In the genomic region with DNA sequence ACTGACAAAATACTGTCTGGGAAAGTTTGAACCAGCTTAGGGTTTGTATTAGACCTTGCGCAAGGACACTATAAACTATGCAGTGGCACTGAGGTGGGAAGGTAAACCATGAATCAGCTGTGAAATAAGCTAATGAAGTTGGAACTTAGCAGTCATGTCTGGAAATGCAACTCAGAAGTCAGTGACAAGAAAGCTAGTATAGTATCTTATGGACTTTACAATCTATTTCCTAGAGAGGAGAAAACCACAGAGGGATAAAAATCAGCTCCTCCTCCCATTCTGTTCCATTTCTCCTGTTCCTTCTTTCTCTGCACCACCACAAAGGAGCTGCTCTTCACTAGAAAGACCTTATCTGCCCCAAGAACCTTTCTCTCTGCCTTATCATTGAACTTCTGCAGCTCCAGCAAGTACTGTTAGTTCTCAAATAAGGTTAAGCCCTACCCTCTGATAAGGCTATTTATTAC, we compare ENCODE assay signal across 25 mouse cellular contexts.
DNase-seq lines count a peak whose midpoint lies in the region; ATAC-seq and TF ChIP-seq lines count a peak whose summit lies in the region.
"Had no signal": no experiment of that assay in that cellular context is flagged by ENCODE, and none has a peak within 500 bp of the region (broad histone marks: within the 10 kb centered on the region; RNA-seq: fewer than 3 reads in every experiment).

No protein-coding gene starts in this region.

- H3K27ac ChIP-seq in MEL (ENCODE audit: control insufficient read depth, low read depth, low read length) = peak overlapping the region; percentile 97
- no peak overlapping the region for H3K27ac ChIP-seq in intestine, postnatal 0 days (ENCODE audit: low read depth, low read length)
- no peak overlapping the region for H3K27ac ChIP-seq in liver, postnatal 0 days (ENCODE audit: low read depth)
- H3K27ac ChIP-seq in layer of hippocampus, adult 2 months = no peak overlapping the region
- no peak overlapping the region for H3K27ac ChIP-seq in kidney, adult 2 months (ENCODE audit: insufficient read depth, low read depth, low read length)
- H3K27ac ChIP-seq in cerebellum, adult 2 months (ENCODE audit: insufficient read depth, low read length) = no peak overlapping the region
- H3K27ac ChIP-seq: heart, embryonic 10.5 days; hindbrain, embryonic 14.5 days; midbrain, embryonic 15.5 days; neural tube, embryonic 13.5 days had no signal

- peaks cover 16% of the 10 kb centered on the region in 2 experiments for H3K4me1 ChIP-seq in MEL (ENCODE audit: control insufficient read depth in 1 of 2, insufficient read depth in 2 of 2, low read length in 2 of 2)
- 0 out of 2 replicates have a peak, but pooled peaks cover 3% of the 10 kb centered on the region for H3K4me1 ChIP-seq in intestine, postnatal 0 days (replicated peaks; ENCODE audit: control insufficient read depth, insufficient read depth, low read length)
- H3K4me1 ChIP-seq in liver, postnatal 0 days (ENCODE audit: insufficient read depth) = 0 out of 2 replicates have a peak, but pooled peaks cover 3% of the 10 kb centered on the region
- no peaks in the 10 kb centered on the region for H3K4me1 ChIP-seq in kidney, adult 2 months (ENCODE audit: control insufficient read depth, insufficient read depth, low read length)
- H3K4me1 ChIP-seq in cerebellum, adult 2 months (ENCODE audit: control insufficient read depth, insufficient read depth, low read length) = no peaks in the 10 kb centered on the region
- H3K4me1 ChIP-seq: heart, embryonic 10.5 days; midbrain, embryonic 15.5 days; neural tube, embryonic 13.5 days had no signal

- H3K27me3 ChIP-seq in MEL (ENCODE audit: control insufficient read depth in 1 of 2, insufficient read depth in 2 of 2, low read length in 2 of 2) = no peaks in the 10 kb centered on the region
- no peaks in the 10 kb centered on the region for H3K27me3 ChIP-seq in intestine, postnatal 0 days (replicated peaks; ENCODE audit: control insufficient read depth, insufficient read depth, low read length)
- H3K27me3 ChIP-seq in liver, postnatal 0 days (ENCODE audit: insufficient read depth, low read length) = no peaks in the 10 kb centered on the region
- H3K27me3 ChIP-seq in kidney, adult 2 months (replicated peaks; ENCODE audit: control insufficient read depth, insufficient read depth, low read length) = no peaks in the 10 kb centered on the region
- no peaks in the 10 kb centered on the region for H3K27me3 ChIP-seq in cerebellum, adult 2 months (ENCODE audit: control insufficient read depth, insufficient read depth, low read length)
- H3K27me3 ChIP-seq: CH12.LX; midbrain, embryonic 15.5 days; neural tube, embryonic 13.5 days had no signal

- peaks cover 0 to 22% of the 10 kb centered on the region in 2 experiments; a peak in 2 of 4 replicates for H3K36me3 ChIP-seq in MEL (ENCODE audit: control insufficient read depth in 1 of 2, insufficient read depth in 2 of 2, low read length in 2 of 2)
- H3K36me3 ChIP-seq in intestine, postnatal 0 days (ENCODE audit: control insufficient read depth, insufficient read depth) = no peaks in the 10 kb centered on the region
- no peaks in the 10 kb centered on the region for H3K36me3 ChIP-seq in liver, postnatal 0 days (replicated peaks; ENCODE audit: insufficient read depth, low read length)
- no peaks in the 10 kb centered on the region for H3K36me3 ChIP-seq in kidney, adult 2 months (ENCODE audit: control insufficient read depth, insufficient read depth, low read length)
- H3K36me3 ChIP-seq: heart, embryonic 10.5 days; midbrain, embryonic 15.5 days; neural tube, embryonic 13.5 days had no signal

- no peak for TF ChIP-seq RAD21 in MEL (IDR thresholded peaks at IDR 0.05; ENCODE audit: low read depth, low read length)

- DNase-seq in MEL (ENCODE audit: low read depth, low spot score) = peak; percentile 85
- DNase-seq in c-Kit-positive CD71-positive TER-119-positive erythroid progenitor cells, embryonic 14.5 days (ENCODE audit: low spot score) = peak; percentile 62
- DNase-seq in liver, postnatal 0 days = no peak
- no peak for DNase-seq in layer of hippocampus, adult 2 months (ENCODE audit: low spot score in 2 of 2)
- no peak for DNase-seq in kidney, adult 2 months
- DNase-seq in testis, postnatal 14 days (ENCODE audit: low spot score) = no peak
- DNase-seq in cerebellum, adult 2 months = no peak
- DNase-seq: B cell, adult 2 months; cerebellum, adult 8-10 months; cerebellum, postnatal 36 days; heart, postnatal 4 days; lung, adult 18-20 months; lung, postnatal 10 days; right cerebral cortex, adult 18-20 months; right cerebral cortex, postnatal 4 days; thymus, postnatal 14 days had no signal

- TF ChIP-seq EP300 in MEL (IDR thresholded peaks at IDR 0.05; ENCODE audit: low read depth in 1 of 2, low read length in 2 of 2) = peak; percentile 96
- TF ChIP-seq EP300 in liver, postnatal 0 days (IDR thresholded peaks at IDR 0.05; ENCODE audit: low read depth) = peak; percentile 92

- TF ChIP-seq POLR2A in MEL (IDR thresholded peaks at IDR 0.05; ENCODE audit: control insufficient read depth in 1 of 2, insufficient read depth in 1 of 2, low read depth in 1 of 2, low read length in 2 of 2, poor library complexity in 1 of 2) = no peak
- no peak for TF ChIP-seq POLR2A in kidney, adult 2 months (IDR thresholded peaks at IDR 0.05; ENCODE audit: low read depth, low read length)
- TF ChIP-seq POLR2A in cerebellum, adult 2 months (IDR thresholded peaks at IDR 0.05; ENCODE audit: borderline replicate concordance, insufficient read depth, low read length) = no peak

- peak overlapping the region; percentile 29; the same call in 1 of the 2 replicates for H3K9ac ChIP-seq in MEL (ENCODE audit: control insufficient read depth, low read depth, low read length, poor library complexity, severe bottlenecking)
- no peak overlapping the region for H3K9ac ChIP-seq in intestine, postnatal 0 days (ENCODE audit: low read depth, low read length)
- no peak overlapping the region for H3K9ac ChIP-seq in liver, postnatal 0 days (replicated peaks)
- H3K9ac ChIP-seq: hindbrain, embryonic 14.5 days; midbrain, embryonic 15.5 days; neural tube, embryonic 13.5 days had no signal

- peak; percentile 72 for ATAC-seq in intestine, postnatal 0 days
- peak; percentile 81 for ATAC-seq in liver, postnatal 0 days
- ATAC-seq: forebrain, embryonic 14.5 days; inflammation-experienced regulatory T-cells, adult 6 months; midbrain, embryonic 15.5 days had no signal

- WGBS in intestine, postnatal 0 days = 38% methylated on average over 1 of the region's 1 CpGs
- 78% methylated on average over 1 of the region's 1 CpGs for WGBS in liver, postnatal 0 days (ENCODE audit: insufficient replicate concordance)
- 100% methylated on average over 1 of the region's 1 CpGs for WGBS in kidney, adult 2 months
- 98% methylated on average over 1 of the region's 1 CpGs for WGBS in cerebellum, adult 2 months

- H3K9me3 ChIP-seq in MEL (replicated peaks; ENCODE audit: insufficient read depth, low read length) = no peaks in the 10 kb centered on the region
- no peaks in the 10 kb centered on the region for H3K9me3 ChIP-seq in intestine, postnatal 0 days (ENCODE audit: control insufficient read depth)
- H3K9me3 ChIP-seq in liver, postnatal 0 days (ENCODE audit: low read length) = no peaks in the 10 kb centered on the region
- H3K9me3 ChIP-seq: heart, embryonic 10.5 days; midbrain, embryonic 15.5 days; neural tube, embryonic 13.5 days had no signal

- no peak for TF ChIP-seq CTCF in MEL (IDR thresholded peaks at IDR 0.05 in 2 of 3, conservative IDR thresholded peaks at IDR 0.05 in 1 of 3; ENCODE audit: control insufficient read depth in 1 of 3, insufficient read depth in 1 of 3, low read depth in 2 of 3, low read length in 3 of 3, poor library complexity in 1 of 3, severe bottlenecking in 1 of 3)
- no peak for TF ChIP-seq CTCF in intestine, postnatal 0 days (IDR thresholded peaks at IDR 0.05; ENCODE audit: low read depth)
- no peak for TF ChIP-seq CTCF in liver, postnatal 0 days (IDR thresholded peaks at IDR 0.05; ENCODE audit: low read depth)
- TF ChIP-seq CTCF in layer of hippocampus, adult 2 months (conservative IDR thresholded peaks at IDR 0.05) = no peak
- no peak for TF ChIP-seq CTCF in kidney, adult 2 months (conservative IDR thresholded peaks at IDR 0.05; ENCODE audit: insufficient read depth, insufficient read length, low read depth, low read length)
- TF ChIP-seq CTCF in cerebellum, adult 2 months (IDR thresholded peaks at IDR 0.05; ENCODE audit: borderline replicate concordance, insufficient read depth, low read depth, low read length) = no peak

- no peak overlapping the region for H3K4me3 ChIP-seq in MEL (ENCODE audit: control insufficient read depth in 1 of 2, insufficient read depth in 1 of 2, low read depth in 2 of 2, low read length in 2 of 2)
- H3K4me3 ChIP-seq in intestine, postnatal 0 days (ENCODE audit: low read depth, low read length) = no peak overlapping the region
- no peak overlapping the region for H3K4me3 ChIP-seq in liver, postnatal 0 days (ENCODE audit: low read depth, low read length)
- no peak overlapping the region for H3K4me3 ChIP-seq in layer of hippocampus, adult 2 months
- H3K4me3 ChIP-seq in kidney, adult 2 months (ENCODE audit: insufficient read depth, low read depth, low read length) = no peak overlapping the region
- H3K4me3 ChIP-seq in cerebellum, adult 2 months (replicated peaks; ENCODE audit: insufficient read depth, low read depth, low read length) = no peak overlapping the region
- H3K4me3 ChIP-seq: heart, embryonic 10.5 days; midbrain, embryonic 15.5 days; myocyte; neural tube, embryonic 13.5 days had no signal

- no peaks in the 10 kb centered on the region for H3K79me2 ChIP-seq in MEL (ENCODE audit: control insufficient read depth, insufficient read depth, low read length, poor library complexity)

- no peak overlapping the region for H3K4me2 ChIP-seq in intestine, postnatal 0 days (replicated peaks; ENCODE audit: low read depth)
- no peak overlapping the region for H3K4me2 ChIP-seq in liver, postnatal 0 days (ENCODE audit: low read depth, low read length)
- H3K4me2 ChIP-seq: hindbrain, embryonic 14.5 days; midbrain, embryonic 15.5 days; neural tube, embryonic 13.5 days had no signal

TF ChIP-seq in MEL, 35 proteins besides CTCF, POLR2A, EP300 and RAD21 (continues in another document):
- TF ChIP-seq NRF1 (IDR thresholded peaks at IDR 0.05; ENCODE audit: insufficient read depth, low read depth, low read length, poor library complexity, severe bottlenecking) (no peak), MYC (IDR thresholded peaks at IDR 0.05; ENCODE audit: low read depth, low read length) (no peak), USF1 (IDR thresholded peaks at IDR 0.05; ENCODE audit: low read depth, low read length) (no peak), ELF1 (IDR thresholded peaks at IDR 0.05; ENCODE audit: low read depth, low read length) (no peak; the same call in 1 of the 2 replicates), MAX (IDR thresholded peaks at IDR 0.05; ENCODE audit: low read length) (no peak), RCOR1 (IDR thresholded peaks at IDR 0.05; ENCODE audit: low read depth, low read length) (peak; percentile 87), MAFK (IDR thresholded peaks at IDR 0.05; ENCODE audit: borderline replicate concordance, low read depth, low read length) (0 out of 2 replicates have a peak, but pooled peaks have one; percentile 46), ETS1 (IDR thresholded peaks at IDR 0.05; ENCODE audit: low read depth, low read length) (peak; percentile 90), UBTF (IDR thresholded peaks at IDR 0.05; ENCODE audit: borderline replicate concordance, insufficient read depth, low read depth, low read length) (no peak)

Comparison
In these comparisons a context has a peak if more than half of its experiments do, and no peak if none do; other contexts are left out.
1. DNase-seq: peak in MEL (single experiment) and c-Kit-positive CD71-positive TER-119-positive erythroid progenitor cells, embryonic 14.5 days (single experiment); none in liver, postnatal 0 days (single experiment), layer of hippocampus, adult 2 months (0 of 2), kidney, adult 2 months (single experiment), testis, postnatal 14 days (single experiment) and cerebellum, adult 2 months (0 of 2).